In the genomic region with DNA sequence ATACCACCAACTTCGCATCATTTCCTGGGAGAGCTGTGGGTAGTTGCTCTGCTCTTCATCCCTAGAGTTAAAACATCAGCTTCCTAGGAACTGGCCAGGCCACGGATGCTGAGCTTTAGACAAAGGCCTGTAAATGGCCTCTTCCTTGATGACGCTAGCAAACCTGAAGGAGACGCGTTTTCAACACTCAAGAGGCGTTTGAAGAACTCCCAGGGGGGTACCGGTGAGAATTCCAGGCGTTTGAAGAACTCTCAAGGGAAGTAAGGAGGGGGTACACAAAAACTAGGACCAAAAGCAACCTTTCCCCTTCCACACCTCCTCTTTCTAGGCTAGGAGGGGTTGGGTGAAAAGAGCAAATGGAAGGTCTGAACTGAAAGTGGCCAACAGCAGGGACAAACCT, we compare ENCODE assay signal across 8 mouse cellular contexts. TPM values are rescaled to one million over a fixed set of nuclear protein-coding genes. Genes with fewer than 3 reads are reported as not detected.
DNase-seq lines count a peak whose midpoint lies in the region; ATAC-seq and TF ChIP-seq lines count a peak whose summit lies in the region.

No protein-coding gene starts in this region.

- no peaks in the 10 kb centered on the region for H3K9me3 ChIP-seq in heart, embryonic 13.5 days
- H3K9me3 ChIP-seq in ES-Bruce4 (replicated peaks; ENCODE audit: control insufficient read depth, insufficient read depth, low read length, poor library complexity, severe bottlenecking), result no peaks in the 10 kb centered on the region
- no peaks in the 10 kb centered on the region for H3K9me3 ChIP-seq in forebrain, embryonic 16.5 days (ENCODE audit: control insufficient read depth, low read length)
- no peaks in the 10 kb centered on the region for H3K9me3 ChIP-seq in liver, embryonic 16.5 days (replicated peaks; ENCODE audit: control insufficient read depth, low read length)

- H3K36me3 ChIP-seq in heart, embryonic 13.5 days, result peaks cover 6% of the 10 kb centered on the region; the same call in 1 of the 2 replicates
- no peaks in the 10 kb centered on the region for H3K36me3 ChIP-seq in ES-Bruce4 (ENCODE audit: control insufficient read depth, insufficient read depth, low read length, poor library complexity, severe bottlenecking)
- no peaks in the 10 kb centered on the region for H3K36me3 ChIP-seq in forebrain, embryonic 16.5 days (ENCODE audit: control insufficient read depth, insufficient read depth)
- H3K36me3 ChIP-seq in liver, embryonic 16.5 days (ENCODE audit: control insufficient read depth, insufficient read depth), result no peaks in the 10 kb centered on the region

- 3% methylated on average over 8 of the region's 8 CpGs for WGBS in heart, embryonic 13.5 days
- WGBS in forebrain, embryonic 16.5 days, result 5% methylated on average over 8 of the region's 8 CpGs
- 9% methylated on average over 8 of the region's 8 CpGs for WGBS in liver, embryonic 16.5 days (ENCODE audit: insufficient replicate concordance)

- H3K4me1 ChIP-seq in heart, embryonic 13.5 days, result peaks cover 44% of the 10 kb centered on the region
- peaks cover 2% of the 10 kb centered on the region for H3K4me1 ChIP-seq in ES-Bruce4 (ENCODE audit: control insufficient read depth, insufficient read depth, low read length)
- peaks cover 29% of the 10 kb centered on the region for H3K4me1 ChIP-seq in forebrain, embryonic 16.5 days (replicated peaks; ENCODE audit: control insufficient read depth, insufficient read depth, low read length)
- peaks cover 12% of the 10 kb centered on the region for H3K4me1 ChIP-seq in liver, embryonic 16.5 days (ENCODE audit: control insufficient read depth, low read depth, low read length)

- H3K27ac ChIP-seq in heart, embryonic 13.5 days (replicated peaks), result peak overlapping the region; percentile 69; the same call in 1 of the 2 replicates
- no peak overlapping the region for H3K27ac ChIP-seq in ES-Bruce4 (ENCODE audit: insufficient read depth, low read length)
- no peak overlapping the region for H3K27ac ChIP-seq in forebrain, embryonic 16.5 days (ENCODE audit: low read length)
- peak overlapping the region; percentile 50 for H3K27ac ChIP-seq in liver, embryonic 16.5 days (ENCODE audit: low read length)

- DNase-seq in heart, adult 18-20 months, result no peak
- no peak for DNase-seq in cerebellum, postnatal 4 days (ENCODE audit: low spot score in 2 of 2)
- no peak for DNase-seq in layer of hippocampus, postnatal 14 days (ENCODE audit: low spot score in 2 of 2)
- no peak for DNase-seq in layer of hippocampus, postnatal 25 days (ENCODE audit: extremely low spot score in 1 of 2, low spot score in 1 of 2)

- peak overlapping the region; percentile 80 for H3K4me2 ChIP-seq in heart, embryonic 13.5 days
- peak overlapping the region; percentile 83 for H3K4me2 ChIP-seq in forebrain, embryonic 16.5 days (ENCODE audit: low read length)
- H3K4me2 ChIP-seq in liver, embryonic 16.5 days (ENCODE audit: low read depth, low read length), result peak overlapping the region; percentile 37

- peak overlapping the region; percentile 86 for H3K9ac ChIP-seq in heart, embryonic 13.5 days
- H3K9ac ChIP-seq in ES-Bruce4 (ENCODE audit: low read depth, poor library complexity, severe bottlenecking), result peak overlapping the region; percentile 38
- peak overlapping the region; percentile 73 for H3K9ac ChIP-seq in forebrain, embryonic 16.5 days (replicated peaks; ENCODE audit: low read depth, low read length)
- H3K9ac ChIP-seq in liver, embryonic 16.5 days (ENCODE audit: low read depth, low read length), result 0 out of 2 replicates have a peak overlapping the region, but pooled peaks have one; percentile 2

- TF ChIP-seq POLR2A in ES-Bruce4 (IDR thresholded peaks at IDR 0.05; ENCODE audit: insufficient read depth, low read length), result no peak

- TF ChIP-seq EP300 in ES-Bruce4 (IDR thresholded peaks at IDR 0.05; ENCODE audit: insufficient read depth, low read depth, low read length), result no peak

- H3K27me3 ChIP-seq in heart, embryonic 13.5 days (replicated peaks), result peaks cover 21% of the 10 kb centered on the region
- H3K27me3 ChIP-seq in ES-Bruce4 (ENCODE audit: control insufficient read depth, insufficient read depth, low read length, poor library complexity, severe bottlenecking), result no peaks in the 10 kb centered on the region
- H3K27me3 ChIP-seq in forebrain, embryonic 16.5 days (replicated peaks; ENCODE audit: control insufficient read depth, insufficient read depth, low read length), result peaks cover 7% of the 10 kb centered on the region
- peaks cover 29% of the 10 kb centered on the region for H3K27me3 ChIP-seq in liver, embryonic 16.5 days (ENCODE audit: control insufficient read depth, insufficient read depth, low read depth, low read length)

- H3K4me3 ChIP-seq in heart, embryonic 13.5 days, result peak overlapping the region; percentile 68
- H3K4me3 ChIP-seq in ES-Bruce4 (ENCODE audit: low read depth, low read length), result peak overlapping the region; percentile 17; the same call in 1 of the 2 replicates
- peak overlapping the region; percentile 59 for H3K4me3 ChIP-seq in forebrain, embryonic 16.5 days (replicated peaks; ENCODE audit: low read length)
- H3K4me3 ChIP-seq in liver, embryonic 16.5 days (ENCODE audit: low read depth, low read length), result peak overlapping the region; percentile 59

- ATAC-seq in heart, embryonic 13.5 days (ENCODE audit: extremely low read depth, insufficient number of reproducible peaks, low FRiP score, low TSS enrichment), result no peak
- ATAC-seq in forebrain, embryonic 16.5 days, result 0 out of 2 replicates have a peak, but pooled peaks have one; percentile 2
- no peak for ATAC-seq in liver, embryonic 16.5 days (ENCODE audit: low read depth)

- no peak for TF ChIP-seq CTCF in ES-Bruce4 (IDR thresholded peaks at IDR 0.05; ENCODE audit: low read depth, low read length)

RNA-seq across cellular contexts. Expression of a gene that starts 1.5 kb away (rescaled TPM):
- 70.9 and 71.2 TPM in 2 replicates for polyA plus RNA-seq in heart, embryonic 13.5 days (2015; fragmentation: Nextera tagmentation; extraction: Ambion mirVana)
- 1 to 10 TPM; 6.7 to 7.7 TPM for total RNA-seq in heart, adult 18-20 months (2021)
- 14.0 and 14.6 TPM in 2 replicates for polyA plus RNA-seq in ES-Bruce4 (2011; ENCODE audit: insufficient read depth, insufficient read length, low read depth, missing spikeins)
- 37.3 and 40.7 TPM in 2 replicates for polyA plus RNA-seq in forebrain, embryonic 16.5 days (2015; fragmentation: Nextera tagmentation; extraction: Ambion mirVana)
- 45.1 and 47.3 TPM in 2 replicates for polyA plus RNA-seq in liver, embryonic 16.5 days (2015; fragmentation: Nextera tagmentation; extraction: Ambion mirVana)
- 1 to 10 TPM; 5.1 to 9.5 TPM for total RNA-seq in layer of hippocampus, postnatal 14 days (2021)
- total RNA-seq in layer of hippocampus, postnatal 25 days (2021), result 1 to 10 TPM; 3.1 to 4.4 TPM

Comparison
In these comparisons a context has a peak if more than half of its experiments do, and no peak if none do; other contexts are left out.
1. H3K27ac ChIP-seq: peak in heart, embryonic 13.5 days (single experiment) and liver, embryonic 16.5 days (single experiment); none in ES-Bruce4 (single experiment) and forebrain, embryonic 16.5 days (single experiment).
2. H3K4me3 ChIP-seq: peak in every context shown above with its lines; median percentile 68 in heart, embryonic 13.5 days; 59 in forebrain, embryonic 16.5 days; 59 in liver, embryonic 16.5 days; 17 in ES-Bruce4.
3. H3K9ac ChIP-seq: peak in every context shown above with its lines; median percentile 86 in heart, embryonic 13.5 days; 73 in forebrain, embryonic 16.5 days; 38 in ES-Bruce4; 2 in liver, embryonic 16.5 days.
4. Peak in every context shown above with its lines, with median percentiles within 50 percentile points of each other: H3K4me2 ChIP-seq.